Mouse (Mus musculus): ENCODE results near the gene Ppp2r2d.

The Ppp2r2d gene

GRCm38 (mm10) chr7:138921611-138922010 lies 75.7 kb downstream of the Ppp2r2d start:
- DNase-seq (ENCODE audit: inconsistent age in 2 of 2, low spot score in 1 of 2) = peak in 1 of 2 experiments; percentile 37

DNA sequence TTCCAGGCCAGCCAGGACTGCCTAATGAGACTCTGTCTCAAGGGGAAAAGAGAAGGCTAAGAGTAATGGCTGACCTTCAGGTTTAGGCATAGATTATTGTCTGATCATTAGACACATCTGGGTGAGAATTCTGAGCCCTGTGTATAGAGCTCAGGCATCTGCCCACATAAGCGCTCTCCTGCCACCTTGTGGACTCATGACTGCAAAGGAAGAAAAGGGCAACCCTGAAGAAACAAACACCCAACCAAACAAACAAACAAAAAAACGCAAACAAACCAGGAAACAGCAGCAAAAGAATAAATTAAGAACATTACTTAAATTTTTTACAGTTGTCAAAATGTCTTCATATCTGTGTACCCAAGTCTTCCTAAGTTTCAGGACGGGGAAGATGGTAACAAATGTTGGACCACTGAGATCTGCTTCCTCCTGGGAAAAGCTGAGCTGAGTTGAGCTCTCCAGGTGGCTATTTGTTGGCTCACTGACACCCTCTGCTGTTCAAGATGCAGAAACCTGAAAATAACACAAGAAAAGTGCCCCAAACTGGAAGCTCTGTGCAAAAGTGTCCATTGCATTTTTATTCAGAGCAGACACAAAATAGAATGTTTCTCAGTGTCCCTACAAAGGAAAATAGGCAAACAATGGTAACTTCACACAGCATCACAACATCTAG lies 78.0 kb downstream of the Ppp2r2d start:
- DNase-seq (ENCODE audit: inconsistent age in 2 of 2, low spot score in 1 of 2) = peak in 1 of 2 experiments; percentile 76

DNA sequence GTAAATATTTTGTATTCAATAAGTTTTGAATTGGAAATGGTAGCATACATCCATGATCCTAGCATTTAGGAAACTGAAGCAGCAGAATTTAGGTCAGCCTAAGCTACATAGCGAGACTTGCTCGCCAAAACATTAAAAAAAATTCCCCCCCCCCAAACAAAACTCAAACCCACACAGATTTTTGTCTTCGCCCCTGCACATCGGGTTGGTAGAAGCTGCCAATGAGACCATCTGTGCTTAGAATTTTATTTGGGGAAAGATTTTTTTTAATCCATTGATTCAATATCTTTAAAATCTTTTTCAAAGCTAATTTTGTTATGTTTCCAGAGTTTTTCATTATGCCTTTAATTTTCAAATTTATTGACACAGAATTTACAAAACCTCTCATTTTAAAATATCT lies 82.6 kb downstream of the Ppp2r2d start:
- DNase-seq (ENCODE audit: inconsistent age in 2 of 2, low spot score in 1 of 2) = no peak

Measured in adrenal gland, adult (tissue).